Comparison of ENCODE assay signal across 8 mouse cellular contexts in genomic region chr7:142095183-142095931, GRCm38 (mm10). TPM values are rescaled to one million over a fixed set of nuclear protein-coding genes. Genes with fewer than 3 reads are reported as not detected.
DNase-seq lines count a peak whose midpoint lies in the region; TF ChIP-seq lines count a peak whose summit lies in the region.

Dusp8 (minus strand) TSS chr7:142095843.

- H3K36me3 ChIP-seq in macrophage (ENCODE audit: inconsistent target), result no peaks in the 10 kb centered on the region

- peak; percentile 96 to 98 for DNase-seq in adrenal gland, adult (ENCODE audit: inconsistent age in 2 of 2, low spot score in 1 of 2)
- DNase-seq in embryo, embryonic 10 days (ENCODE audit: low spot score), result peak; percentile 91
- peak; percentile 89 for DNase-seq in gastrocnemius, postnatal 10 days
- DNase-seq in hindlimb bud, embryonic 11.5 days (ENCODE audit: extremely low spot score, low read depth, low spot score), result peak; percentile 31
- DNase-seq in left cerebral cortex, adult 2 months (ENCODE audit: extremely low spot score in 1 of 2, low spot score in 2 of 2), result peak; percentile 95 to 97
- peak; percentile 92 for DNase-seq in retina, postnatal 7 days (ENCODE audit: low read depth, low spot score)
- peak; percentile 71 to 81 for DNase-seq in urinary bladder, adult 18-20 months (ENCODE audit: low spot score in 2 of 2)

- no peaks in the 10 kb centered on the region for H3K79me2 ChIP-seq in macrophage (ENCODE audit: inconsistent target)

- intact Hi-C loops in left cerebral cortex, adult 2 months (cut with DNase I), result loop anchor here (2.0 to 5.0 kb wide), 2 partner anchors 33 to 145 kb away; partner anchors contain the start of gene Mob2

- H3K27ac ChIP-seq in left cerebral cortex, adult 2 months, result peak within 1 kb of the TSS; percentile 100
- no peak within 1 kb of the TSS for H3K27ac ChIP-seq in macrophage

- under 1% methylated on average over 62 of the region's 63 CpGs for WGBS in macrophage (ENCODE audit: missing documents)

- peak; percentile 28 for TF ChIP-seq CTCF in left cerebral cortex, adult 2 months (IDR thresholded peaks at IDR 0.05)

- peak within 1 kb of the TSS; percentile 88 for H3K4me3 ChIP-seq in left cerebral cortex, adult 2 months
- H3K4me3 ChIP-seq in macrophage (ENCODE audit: inconsistent target), result peak within 1 kb of the TSS; percentile 18; the same call in 1 of the 2 replicates

RNA-seq across cellular contexts. Expression of gene Dusp8, which starts in this region (rescaled TPM):
- 10 to 100 TPM; 16.8 to 17.3 TPM for total RNA-seq in gastrocnemius, postnatal 10 days (2021)
- 100 to 1,000 TPM; 153 to 173 TPM for total RNA-seq in left cerebral cortex, adult 2 months (2021)
- 10 to 100 TPM in 6 of 26 experiments, 1 to 10 TPM in 15, under 1 TPM in 5; 0.38 to 22.0 (median 5.0) TPM for total RNA-seq in macrophage (2018; cell fraction: chromatin; rRNA removed)
- 10 to 100 TPM in 3 of 26 experiments, 1 to 10 TPM in 15, under 1 TPM in 8; 0.15 to 16.7 (median 1.5) TPM for total RNA-seq in macrophage (2018; cell fraction: cytosol; rRNA removed)
- 10 to 100 TPM in 8 of 26 experiments, 1 to 10 TPM in 15, under 1 TPM in 3; 0.47 to 23.6 (median 4.4) TPM for total RNA-seq in macrophage (2018; cell fraction: nucleus; rRNA removed)
- polyA plus RNA-seq in macrophage (2018), result 0.22 to 1.2 TPM (median 0.47 TPM) in 3 replicates

Comparison
In these comparisons a context has a peak if more than half of its experiments do, and no peak if none do; other contexts are left out.
1. RNA of gene Dusp8 (total RNA-seq): 153 to 173 TPM in left cerebral cortex, adult 2 months; 16.8 to 17.3 TPM in gastrocnemius, postnatal 10 days; every median in the first group is over 4 times any median in the second.
2. DNase-seq: peak in every context shown above with its lines; median percentile 97 in adrenal gland, adult; 96 in left cerebral cortex, adult 2 months; 92 in retina, postnatal 7 days; 91 in embryo, embryonic 10 days; 89 in gastrocnemius, postnatal 10 days; 76 in urinary bladder, adult 18-20 months; 31 in hindlimb bud, embryonic 11.5 days.